Mouse (Mus musculus): ENCODE measurements at regions not wholly inside any gene's neighbourhood (a gene's known extent, or its start where the extent isn't known, plus 50 kb on each side); places are given as distances from the start of the nearest gene placed in this dataset.
"Not testable (repeated sequence)": the region's sequence is repeated elsewhere in the genome, so short reads cannot be mapped to it uniquely, and the experiment has no call there.

- TF ChIP-seq CTCF (IDR thresholded peaks at IDR 0.05; ENCODE audit: control insufficient read depth, insufficient read depth, insufficient read length); MAX (IDR thresholded peaks at IDR 0.05); MYOG (IDR thresholded peaks at IDR 0.05; ENCODE audit: control insufficient read depth, extremely low read depth, insufficient read length): not testable (repeated sequence)
- TF ChIP-seq CEBPB (IDR thresholded peaks at IDR 0.05; ENCODE audit: low read depth), result peak; percentile 77
These were observed 656.4 kb downstream of the Crisp4 start for GRCm38 (mm10) chr1:17489192-17489853.
